Mouse (Mus musculus): ENCODE data around the gene Bbc3. TPM values are rescaled to one million over a fixed set of nuclear protein-coding genes. Genes with fewer than 3 reads are reported as not detected.
A peak's percentile ranks its signal among the peaks of the same experiment; 100 is the strongest.

Gene Bbc3
- total and polyA plus RNA-seq, 3 experiments = 23.2 to 61.7 (median 23.3) TPM

DNA sequence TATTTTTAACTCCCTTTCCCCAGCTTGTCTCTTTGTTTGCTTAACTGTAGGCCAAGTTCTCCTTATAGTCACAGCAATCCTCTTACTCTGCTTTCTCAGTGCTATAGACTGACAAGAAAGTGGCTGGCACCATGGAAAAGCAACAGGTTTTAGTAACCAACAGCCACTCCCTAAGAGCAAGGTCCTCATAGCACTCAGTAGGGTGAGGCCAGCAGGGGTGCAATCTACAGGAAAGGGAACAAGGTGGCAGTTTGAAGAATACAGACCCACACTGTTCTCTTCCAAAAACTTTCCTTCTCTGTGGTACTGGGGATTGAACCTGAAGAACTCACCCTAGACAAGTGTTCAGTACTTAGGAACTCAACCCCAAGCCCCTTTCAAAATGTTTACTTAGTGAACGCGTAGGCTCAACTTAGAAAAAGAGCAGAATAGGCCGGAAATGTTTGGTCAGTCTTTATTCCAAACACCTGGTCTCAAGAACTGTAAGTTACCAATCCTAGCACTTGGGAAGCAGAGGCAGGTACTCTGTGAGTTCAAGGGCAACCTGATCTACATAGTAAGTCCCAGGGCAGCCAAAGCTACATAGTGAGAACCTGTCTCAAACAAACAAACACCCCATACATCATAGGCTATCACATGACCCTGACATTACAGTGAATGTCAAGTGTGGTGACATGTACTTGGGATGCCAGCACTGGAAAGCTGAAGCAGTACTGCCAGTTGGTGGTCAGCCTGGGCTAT, 47.8 kb downstream of the Bbc3 start:
- no peaks in the 10 kb centered on the region for H3K27me3 ChIP-seq (replicated peaks)
- no peak for TF ChIP-seq E2F4 (IDR thresholded peaks at IDR 0.05; ENCODE audit: insufficient replicate concordance, low read depth, low read length)
- TF ChIP-seq MAX (IDR thresholded peaks at IDR 0.05; ENCODE audit: low read length) = no peak
- no peak for TF ChIP-seq EP300 (IDR thresholded peaks at IDR 0.05; ENCODE audit: low read length)
- TF ChIP-seq ELF1 (IDR thresholded peaks at IDR 0.05; ENCODE audit: low read depth, low read length) = no peak
- TF ChIP-seq TBP (conservative IDR thresholded peaks at IDR 0.05; ENCODE audit: low read depth, low read length) = no peak
- TF ChIP-seq USF2 (conservative IDR thresholded peaks at IDR 0.05; ENCODE audit: low read depth, low read length) = no peak
- no peak for TF ChIP-seq MYC (IDR thresholded peaks at IDR 0.05; ENCODE audit: low read depth, low read length)
- in situ Hi-C loops (cut with MboI; ENCODE audit: low pct_ligation_motif_present, low pct_unique_long_range_greater_than_20kb, low sequenced_read_pairs) = no loop called here
- H3K9me3 ChIP-seq (replicated peaks; ENCODE audit: low read length) = no peaks in the 10 kb centered on the region
- peaks cover 0 to 5% of the 10 kb centered on the region in 2 experiments; a peak in 1 of 4 replicates for H3K4me1 ChIP-seq (ENCODE audit: control insufficient read depth in 1 of 2, insufficient read depth in 2 of 2)
- no peak overlapping the region for H3K4me2 ChIP-seq (ENCODE audit: insufficient read depth, low read depth, poor library complexity, severe bottlenecking)
- dilution Hi-C loops (cut with MboI; ENCODE audit: extremely low pct_ligation_motif_present, extremely low pct_unique_long_range_greater_than_20kb, low sequenced_read_pairs) = no loop called here
- H3K9ac ChIP-seq (ENCODE audit: insufficient read depth, low read depth) = no peak overlapping the region
- no peak overlapping the region for H3K4me3 ChIP-seq (replicated peaks in 1 of 3; ENCODE audit: low read depth in 2 of 3, low read length in 2 of 3, poor library complexity in 1 of 3)
- peaks cover 64 to 82% of the 10 kb centered on the region in 2 experiments for H3K36me3 ChIP-seq (replicated peaks in 1 of 2; ENCODE audit: control insufficient read depth in 1 of 2, insufficient read depth in 1 of 2, low read length in 1 of 2)
- H3K79me2 ChIP-seq (replicated peaks; ENCODE audit: control insufficient read depth, extremely low read depth, insufficient read depth, poor library complexity, severe bottlenecking) = peaks cover 16% of the 10 kb centered on the region
- no peak for DNase-seq (ENCODE audit: extremely low read depth)
- no peak overlapping the region for H3K27ac ChIP-seq (ENCODE audit: insufficient read depth, low read depth)

DNA sequence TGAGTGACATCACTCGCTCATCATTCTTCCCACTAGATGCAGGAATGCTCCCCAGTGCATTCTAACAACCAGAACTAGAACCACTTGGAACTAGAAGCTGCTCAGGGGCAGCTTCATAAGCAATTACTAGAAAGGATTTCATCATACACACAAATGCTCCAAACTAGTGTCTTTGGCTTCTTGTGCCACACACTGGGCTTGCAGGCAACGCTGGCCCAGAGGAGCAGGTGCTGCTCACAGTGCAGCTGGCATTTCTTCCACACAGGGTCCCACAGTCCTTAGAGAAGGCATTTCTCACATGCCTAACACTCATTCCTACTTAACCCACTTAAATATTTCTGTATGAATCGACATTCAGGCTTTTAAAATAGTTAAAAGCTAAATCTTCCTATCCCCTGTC, 49.4 kb downstream of the Bbc3 start:
- H3K9ac ChIP-seq (ENCODE audit: insufficient read depth, low read depth) = no peak overlapping the region
- no peak for DNase-seq (ENCODE audit: extremely low read depth)
- peaks cover 63 to 82% of the 10 kb centered on the region in 2 experiments for H3K36me3 ChIP-seq (replicated peaks in 1 of 2; ENCODE audit: control insufficient read depth in 1 of 2, insufficient read depth in 1 of 2, low read length in 1 of 2)
- peak overlapping the region; percentile 57 for H3K27ac ChIP-seq (ENCODE audit: insufficient read depth, low read depth)
- dilution Hi-C loops (cut with MboI; ENCODE audit: extremely low pct_ligation_motif_present, extremely low pct_unique_long_range_greater_than_20kb, low sequenced_read_pairs) (no loop called here), in situ Hi-C loops (cut with MboI; ENCODE audit: low pct_ligation_motif_present, low pct_unique_long_range_greater_than_20kb, low sequenced_read_pairs) (no loop called here)
- H3K4me3 ChIP-seq (replicated peaks in 1 of 3; ENCODE audit: low read depth in 2 of 3, low read length in 2 of 3, poor library complexity in 1 of 3) = no peak overlapping the region
- no peaks in the 10 kb centered on the region for H3K27me3 ChIP-seq (replicated peaks)
- H3K4me1 ChIP-seq (ENCODE audit: control insufficient read depth in 1 of 2, insufficient read depth in 2 of 2) = peaks cover 0 to 5% of the 10 kb centered on the region in 2 experiments; a peak in 1 of 4 replicates
- no peaks in the 10 kb centered on the region for H3K9me3 ChIP-seq (replicated peaks; ENCODE audit: low read length)
- H3K4me2 ChIP-seq (ENCODE audit: insufficient read depth, low read depth, poor library complexity, severe bottlenecking) = no peak overlapping the region
- peaks cover 26% of the 10 kb centered on the region for H3K79me2 ChIP-seq (replicated peaks; ENCODE audit: control insufficient read depth, extremely low read depth, insufficient read depth, poor library complexity, severe bottlenecking)
- no peak for TF ChIP-seq IRF4 (IDR thresholded peaks at IDR 0.05; ENCODE audit: low read depth, low read length)
- TF ChIP-seq POLR2AphosphoS2 (IDR thresholded peaks at IDR 0.05; ENCODE audit: low read depth, low read length) = no peak
- TF ChIP-seq USF2 (conservative IDR thresholded peaks at IDR 0.05; ENCODE audit: low read depth, low read length) = no peak

DNA sequence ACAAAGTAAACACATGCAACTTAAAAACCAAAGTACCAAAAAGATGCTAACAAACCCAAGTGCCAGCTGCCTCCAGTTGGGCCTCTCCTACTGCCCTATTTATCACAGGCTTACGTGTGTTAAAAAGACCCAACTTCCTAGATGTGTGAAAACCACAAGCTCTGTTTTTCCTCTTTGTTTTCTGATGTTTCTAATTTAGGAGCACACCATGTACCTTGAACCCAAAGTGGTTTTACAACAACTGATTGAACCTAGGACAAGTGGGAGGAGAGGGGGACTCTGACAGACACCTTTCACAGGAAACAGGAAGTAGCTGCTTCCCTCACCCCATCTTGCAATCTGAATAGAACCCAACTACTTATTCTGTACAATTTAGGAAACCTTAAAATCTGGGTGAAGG, 56.1 kb downstream of the Bbc3 start:
- H3K27ac ChIP-seq (ENCODE audit: insufficient read depth, low read depth) = no peak overlapping the region
- H3K36me3 ChIP-seq (replicated peaks in 1 of 2; ENCODE audit: control insufficient read depth in 1 of 2, insufficient read depth in 1 of 2, low read length in 1 of 2) = peaks cover 72 to 96% of the 10 kb centered on the region in 2 experiments
- TF ChIP-seq MAX (IDR thresholded peaks at IDR 0.05; ENCODE audit: low read length) = no peak
- 0 out of 2 replicates have a peak, but pooled peaks have one; percentile 40 for TF ChIP-seq ELF1 (IDR thresholded peaks at IDR 0.05; ENCODE audit: low read depth, low read length)
- no peak overlapping the region for H3K9ac ChIP-seq (ENCODE audit: insufficient read depth, low read depth)
- in situ Hi-C loops (cut with MboI; ENCODE audit: low pct_ligation_motif_present, low pct_unique_long_range_greater_than_20kb, low sequenced_read_pairs) = no loop called here
- no peak overlapping the region for H3K4me3 ChIP-seq (replicated peaks in 1 of 3; ENCODE audit: low read depth in 2 of 3, low read length in 2 of 3, poor library complexity in 1 of 3)
- H3K27me3 ChIP-seq (replicated peaks) = no peaks in the 10 kb centered on the region
- dilution Hi-C loops (cut with MboI; ENCODE audit: extremely low pct_ligation_motif_present, extremely low pct_unique_long_range_greater_than_20kb, low sequenced_read_pairs) = no loop called here
- H3K4me1 ChIP-seq (ENCODE audit: control insufficient read depth in 1 of 2, insufficient read depth in 2 of 2) = peaks cover 0 to 42% of the 10 kb centered on the region in 2 experiments; a peak in 2 of 4 replicates
- H3K9me3 ChIP-seq (replicated peaks; ENCODE audit: low read length) = no peaks in the 10 kb centered on the region
- no peak for DNase-seq (ENCODE audit: extremely low read depth)
- H3K79me2 ChIP-seq (replicated peaks; ENCODE audit: control insufficient read depth, extremely low read depth, insufficient read depth, poor library complexity, severe bottlenecking) = peaks cover 35% of the 10 kb centered on the region
- no peak overlapping the region for H3K4me2 ChIP-seq (ENCODE audit: insufficient read depth, low read depth, poor library complexity, severe bottlenecking)

Data from CH12.LX (cell line).